Mouse (Mus musculus) forebrain, embryonic 11.5 days (tissue): ENCODE data around the gene Eme2. TPM values are rescaled to one million over a fixed set of nuclear protein-coding genes. Genes with fewer than 3 reads are reported as not detected.

ENCODE experiments used
- ATAC-seq: fragments of 200-750 bp; cut with Nextera tagmentation; replicated peaks from 2 replicates; pipeline ENCODE4 v1.8.0; 2017; ENCODE audit warnings: moderate TSS enrichment; ENCODE audit not compliant: low FRiP score
- DNase-seq: peaks from one replicate; pipeline ENCODE4 v3.0.0-alpha.2; 2017; ENCODE audit warnings: low spot score
- H3K27ac ChIP-seq: fragments of 300-500 bp; sonication (generic); 2 replicates; pipeline ENCODE4 v1.5.1; 2014; ENCODE audit warnings: low read depth, low read length
- H3K27me3 ChIP-seq: fragments of 300-500 bp; sonication (generic); 2 replicates; pipeline ENCODE4 v1.6.1; 2014; ENCODE audit warnings: mild to moderate bottlenecking, low read length, mixed read lengths; ENCODE audit not compliant: control insufficient read depth, insufficient read depth
- H3K36me3 ChIP-seq: fragments of 300-500 bp; sonication (generic); 2 replicates; pipeline ENCODE4 v1.6.1; 2014; ENCODE audit warnings: mild to moderate bottlenecking, low read length, moderate library complexity, mixed read lengths; ENCODE audit not compliant: control insufficient read depth, insufficient read depth
- H3K4me1 ChIP-seq: fragments of 300-500 bp; sonication (generic); replicated peaks from 2 replicates; pipeline ENCODE4 v1.6.1; 2014; ENCODE audit warnings: low read length, mixed read lengths; ENCODE audit not compliant: control insufficient read depth, insufficient read depth
- H3K4me2 ChIP-seq: fragments of 300-500 bp; sonication (generic); 2 replicates; pipeline ENCODE4 v1.6.1; 2014; ENCODE audit warnings: low read depth, mild to moderate bottlenecking, low read length, moderate library complexity, mixed read lengths; ENCODE audit not compliant: severe bottlenecking
- H3K4me3 ChIP-seq: fragments of 300-500 bp; sonication (generic); 2 replicates; pipeline ENCODE4 v1.5.1; 2014; ENCODE audit warnings: low read depth, low read length
- H3K9ac ChIP-seq: fragments of 300-500 bp; sonication (generic); 2 replicates; pipeline ENCODE4 v1.6.1; 2014; ENCODE audit warnings: low read length
- H3K9me3 ChIP-seq: fragments of 300-500 bp; sonication (generic); 2 replicates; pipeline ENCODE4 v1.6.1; 2016; ENCODE audit warnings: low read length, mixed read lengths; ENCODE audit not compliant: control insufficient read depth
- WGBS: fragments of 180-500 bp; shearing (Covaris S2); extraction: QIAGEN DNeasy Blood & Tissue Kit; methylation state at CpG from one replicate; pipeline ENCODE4 v1.1.7; 2014; 5-methylcytosine and 5-hydroxymethylcytosine counted together
- polyA plus RNA-seq: library from polyadenylated mRNA; unstranded; fragments of >200 nt; fragmentation: Nextera tagmentation; extraction: Ambion mirVana; gene quantifications from 2 replicates; pipeline ENCODE4 v1.2.1, GENCODE M21; 2014

Gene Eme2
- polyA plus RNA-seq, 1 experiment from 2014 or later, result 31.2 TPM

DNA sequence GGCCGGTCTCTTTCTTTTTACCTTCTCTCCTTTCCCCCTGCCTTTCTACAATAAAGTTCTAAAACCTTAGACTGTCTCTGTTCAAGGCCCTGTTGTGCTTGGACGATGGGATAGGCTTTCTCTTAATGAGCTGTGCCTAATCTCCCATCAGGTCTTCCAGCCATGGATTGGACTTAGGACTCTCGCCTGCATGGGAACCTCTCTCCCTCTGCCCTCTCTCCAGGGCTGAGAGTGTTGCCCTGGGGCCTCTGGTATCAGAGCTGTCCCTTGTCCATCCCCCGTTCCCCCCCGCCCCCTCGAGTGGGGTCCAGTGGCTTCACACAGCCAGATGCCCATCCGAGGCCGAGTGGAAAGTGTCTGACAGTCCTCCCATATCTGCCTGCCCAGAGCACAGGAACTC, 19.9 kb downstream of the Eme2 start:
- WGBS, result 82% methylated on average over 8 of the region's 8 CpGs
- no peak for DNase-seq

DNA sequence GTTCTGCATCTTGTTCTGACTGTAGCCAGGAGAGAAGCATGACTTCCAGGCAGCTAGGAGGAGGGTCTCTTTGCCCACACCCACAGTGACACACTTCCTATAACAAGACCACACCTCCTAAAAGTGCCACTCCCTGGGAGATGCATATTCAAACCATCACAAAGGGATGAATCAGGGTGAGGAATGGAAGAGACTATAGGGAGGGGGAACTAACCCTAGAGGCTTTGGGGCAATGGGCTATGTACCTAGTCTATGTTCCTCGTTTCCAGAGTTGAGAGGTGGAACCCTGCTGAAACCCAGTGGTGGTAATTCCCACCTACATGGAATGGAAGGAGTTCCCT, 20.5 kb downstream of the Eme2 start:
- Histone ChIP-seq H3K27me3 (no peaks in the 10 kb centered on the region), H3K27ac (no peak overlapping the region), H3K4me1 (no peaks in the 10 kb centered on the region), H3K4me3 (no peak overlapping the region), H3K4me2 (no peak overlapping the region), H3K36me3 (no peaks in the 10 kb centered on the region), H3K9me3 (no peaks in the 10 kb centered on the region), H3K9ac (no peak overlapping the region)
- 81% methylated on average over 1 of the region's 1 CpGs for WGBS
- DNase-seq, result no peak
- no peak for ATAC-seq

More for the DNA sequence above, 19.9 kb downstream of the Eme2 start:
- no peaks in the 10 kb centered on the region for H3K9me3 ChIP-seq
- no peak overlapping the region for H3K4me2 ChIP-seq
- no peaks in the 10 kb centered on the region for H3K36me3 ChIP-seq
- no peaks in the 10 kb centered on the region for H3K27me3 ChIP-seq
- no peak overlapping the region for H3K9ac ChIP-seq
- no peaks in the 10 kb centered on the region for H3K4me1 ChIP-seq
- ATAC-seq, result no peak
- H3K4me3 ChIP-seq, result no peak overlapping the region
- H3K27ac ChIP-seq, result no peak overlapping the region

- Histone ChIP-seq H3K9me3 (no peaks in the 10 kb centered on the region), H3K4me3 (no peak overlapping the region), H3K27me3 (no peaks in the 10 kb centered on the region), H3K36me3 (no peaks in the 10 kb centered on the region), H3K27ac (no peak overlapping the region), H3K4me1 (no peaks in the 10 kb centered on the region), H3K9ac (no peak overlapping the region), H3K4me2 (no peak overlapping the region)
- no peak for DNase-seq
- WGBS, result 47% methylated on average over 4 of the region's 4 CpGs
- ATAC-seq, result no peak
These were observed 21.0 kb downstream of the Eme2 start for GRCm38 (mm10) chr17:24873695-24874404.

GRCm38 (mm10) chr17:24867914-24868313, 27.0 kb downstream of the Eme2 start:
- no peaks in the 10 kb centered on the region for H3K36me3 ChIP-seq
- H3K4me2 ChIP-seq, result no peak overlapping the region
- H3K9ac ChIP-seq, result no peak overlapping the region
- WGBS, result 93% methylated on average over 10 of the region's 10 CpGs
- ATAC-seq (no peak), DNase-seq (no peak)
- no peaks in the 10 kb centered on the region for H3K4me1 ChIP-seq
- H3K27me3 ChIP-seq, result no peaks in the 10 kb centered on the region
- no peak overlapping the region for H3K27ac ChIP-seq
- H3K4me3 ChIP-seq, result no peak overlapping the region
- H3K9me3 ChIP-seq, result no peaks in the 10 kb centered on the region

GRCm38 (mm10) chr17:24865776-24866175, 29.1 kb downstream of the Eme2 start, which contains the start of gene Igfals:
Igfals (plus strand) TSS chr17:24865997.
- DNase-seq (peak; percentile 40), ATAC-seq (no peak)
- no peak within 1 kb of the TSS for H3K4me2 ChIP-seq
- no peaks in the 10 kb centered on the region for H3K9me3 ChIP-seq
- WGBS, result 92% methylated on average over 8 of the region's 8 CpGs
- no peak within 1 kb of the TSS for H3K9ac ChIP-seq
- no peak within 1 kb of the TSS for H3K27ac ChIP-seq
- no peak within 1 kb of the TSS for H3K4me3 ChIP-seq
- H3K36me3 ChIP-seq, result no peaks in the 10 kb centered on the region
- H3K27me3 ChIP-seq, result no peaks in the 10 kb centered on the region
- H3K4me1 ChIP-seq, result no peaks in the 10 kb centered on the region

DNA sequence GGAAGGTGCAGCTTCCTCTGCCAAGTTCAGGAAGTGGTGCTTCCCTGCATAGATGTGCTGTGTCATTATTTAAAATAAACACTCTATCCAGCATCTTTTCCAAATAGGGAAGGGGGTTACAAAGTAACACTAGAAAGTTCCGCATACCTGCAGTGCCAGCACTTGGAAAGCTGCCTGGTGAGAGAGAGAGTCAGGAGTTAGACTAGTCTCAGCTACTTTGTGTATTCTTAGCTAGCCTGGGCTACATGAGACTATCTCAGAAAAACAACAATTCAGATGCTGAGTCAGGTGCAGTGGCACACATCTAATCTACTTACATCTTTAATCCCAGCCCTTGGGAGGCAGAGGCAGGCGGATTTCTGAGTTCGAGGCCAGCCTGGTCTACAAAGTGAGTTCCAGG, 33.1 kb downstream of the Eme2 start:
- H3K27ac ChIP-seq, result no peak overlapping the region
- WGBS, result 95% methylated on average over 3 of the region's 3 CpGs
- H3K4me2 ChIP-seq, result no peak overlapping the region
- H3K9me3 ChIP-seq, result no peaks in the 10 kb centered on the region
- no peaks in the 10 kb centered on the region for H3K27me3 ChIP-seq
- H3K36me3 ChIP-seq, result no peaks in the 10 kb centered on the region
- DNase-seq (no peak), ATAC-seq (no peak)
- no peaks in the 10 kb centered on the region for H3K4me1 ChIP-seq
- H3K9ac ChIP-seq, result no peak overlapping the region
- H3K4me3 ChIP-seq, result no peak overlapping the region

DNA sequence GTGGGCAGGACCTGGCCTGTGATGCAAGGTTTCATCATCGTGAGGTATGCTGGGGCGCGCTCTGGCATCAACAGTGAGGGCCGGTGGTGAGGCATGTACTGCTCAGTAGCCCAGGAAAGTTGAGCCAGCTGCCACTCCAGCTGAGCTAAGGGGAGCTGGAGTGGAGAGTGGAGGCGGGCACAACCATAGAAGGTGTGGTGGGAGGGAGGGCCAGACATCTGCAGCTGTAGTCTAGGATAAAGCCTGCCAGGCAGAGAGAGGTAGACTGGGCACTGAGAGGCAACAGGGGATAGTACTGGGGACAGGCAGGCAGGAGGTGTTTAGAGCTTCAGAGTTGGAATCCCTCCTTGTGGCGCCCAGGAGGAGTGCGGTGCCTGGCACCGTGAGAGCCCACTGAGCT, 34.8 kb downstream of the Eme2 start:
- Histone ChIP-seq H3K36me3 (no peaks in the 10 kb centered on the region), H3K9me3 (no peaks in the 10 kb centered on the region), H3K9ac (no peak overlapping the region), H3K4me3 (no peak overlapping the region), H3K27me3 (no peaks in the 10 kb centered on the region), H3K4me1 (no peaks in the 10 kb centered on the region), H3K4me2 (no peak overlapping the region), H3K27ac (no peak overlapping the region)
- no peak for ATAC-seq
- peak; percentile 41 for DNase-seq
- 92% methylated on average over 8 of the region's 8 CpGs for WGBS

DNA sequence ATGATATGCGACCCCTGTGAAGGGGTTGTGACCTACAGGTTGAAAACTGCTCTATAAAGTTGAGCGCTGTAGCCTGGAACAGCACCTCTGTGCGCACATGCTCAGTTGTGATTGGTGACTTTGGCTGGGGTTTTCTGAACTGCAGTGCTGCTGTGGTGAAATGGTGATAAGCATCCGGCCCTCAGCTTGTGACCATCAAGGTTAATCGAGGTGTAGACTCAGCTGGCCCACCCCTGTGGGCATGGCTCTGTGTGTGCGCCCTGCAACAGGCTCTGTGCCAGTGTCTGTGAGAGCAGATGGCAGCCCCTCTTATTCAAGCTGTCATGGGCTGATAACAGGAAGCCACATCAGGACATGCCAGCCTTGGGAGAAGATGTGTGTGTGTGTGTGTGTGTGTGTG, 35.9 kb downstream of the Eme2 start:
- Histone ChIP-seq H3K9me3 (no peaks in the 10 kb centered on the region), H3K4me3 (no peak overlapping the region), H3K27me3 (no peaks in the 10 kb centered on the region), H3K27ac (no peak overlapping the region), H3K36me3 (no peaks in the 10 kb centered on the region), H3K4me2 (no peak overlapping the region), H3K9ac (no peak overlapping the region), H3K4me1 (no peaks in the 10 kb centered on the region)
- ATAC-seq (no peak), DNase-seq (no peak)
- 88% methylated on average over 6 of the region's 6 CpGs for WGBS

GRCm38 (mm10) chr17:24857831-24858470, 36.9 kb downstream of the Eme2 start:
- no peak for ATAC-seq
- H3K4me1 ChIP-seq, result no peaks in the 10 kb centered on the region
- H3K27me3 ChIP-seq, result no peaks in the 10 kb centered on the region
- no peaks in the 10 kb centered on the region for H3K36me3 ChIP-seq
- no peak overlapping the region for H3K9ac ChIP-seq
- no peaks in the 10 kb centered on the region for H3K9me3 ChIP-seq
- H3K27ac ChIP-seq, result no peak overlapping the region
- H3K4me2 ChIP-seq, result no peak overlapping the region
- H3K4me3 ChIP-seq, result no peak overlapping the region
- peak; percentile 41 for DNase-seq
- 89% methylated on average over 8 of the region's 8 CpGs for WGBS
